Mouse (Mus musculus): ENCODE data around the gene Itih1. TPM values are rescaled to one million over a fixed set of nuclear protein-coding genes. Genes with fewer than 3 reads are reported as not detected.

Gene Itih1
- polyA plus RNA-seq, 1 experiment from 2014 or later: not detected

DNA sequence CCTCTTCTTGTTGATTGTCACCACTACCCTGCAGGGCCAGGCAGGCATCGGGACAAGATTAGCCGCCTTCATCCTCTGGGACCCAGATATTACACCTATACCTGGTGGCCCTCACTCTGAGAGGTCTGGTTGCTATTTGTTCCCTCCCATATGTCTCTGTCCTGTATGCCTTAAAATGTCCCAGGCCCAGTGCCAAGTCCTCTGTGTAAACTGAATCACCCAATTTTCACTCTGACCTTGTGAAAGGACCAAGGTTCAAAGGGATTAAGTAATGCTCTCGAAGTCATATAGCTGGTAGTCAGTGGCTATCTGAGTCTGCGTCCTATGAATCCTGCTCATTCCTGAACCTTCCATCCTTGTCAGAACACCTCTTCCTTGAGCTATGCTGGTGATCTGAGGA is 12.7 kb downstream of the Itih1 start:
- Histone ChIP-seq H3K4me2 (no peak overlapping the region), H3K4me3 (no peak overlapping the region), H3K36me3 (ENCODE audit: poor library complexity, severe bottlenecking) (no peaks in the 10 kb centered on the region), H3K9ac (no peak overlapping the region), H3K4me1 (no peaks in the 10 kb centered on the region), H3K27me3 (no peaks in the 10 kb centered on the region), H3K9me3 (replicated peaks) (no peaks in the 10 kb centered on the region), H3K27ac (no peak overlapping the region)
- no peak for ATAC-seq
- 94% methylated on average over 4 of the region's 4 CpGs for WGBS

DNA sequence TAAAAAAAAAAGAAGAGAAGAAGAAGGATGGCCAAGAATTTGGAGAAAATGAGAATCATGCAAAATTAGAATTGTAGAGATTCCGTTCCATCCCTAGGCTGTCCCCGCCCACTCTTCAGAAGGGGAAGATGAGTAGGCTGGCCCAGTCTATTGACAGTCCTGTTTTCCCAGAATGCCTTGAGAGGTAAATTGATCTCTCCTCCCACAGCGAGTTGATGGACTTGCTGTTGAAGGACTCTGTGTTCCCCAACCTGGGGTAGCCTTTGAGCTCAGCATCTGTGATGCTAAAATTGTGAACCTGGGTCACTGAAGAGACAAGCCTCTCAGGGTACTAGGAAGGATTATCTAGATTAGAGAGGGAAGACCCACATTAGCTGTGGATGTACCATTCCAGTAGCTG is 17.6 kb downstream of the Itih1 start:
- WGBS: 93% methylated on average over 3 of the region's 3 CpGs
- no peaks in the 10 kb centered on the region for H3K36me3 ChIP-seq (ENCODE audit: poor library complexity, severe bottlenecking)
- no peak for ATAC-seq

DNA sequence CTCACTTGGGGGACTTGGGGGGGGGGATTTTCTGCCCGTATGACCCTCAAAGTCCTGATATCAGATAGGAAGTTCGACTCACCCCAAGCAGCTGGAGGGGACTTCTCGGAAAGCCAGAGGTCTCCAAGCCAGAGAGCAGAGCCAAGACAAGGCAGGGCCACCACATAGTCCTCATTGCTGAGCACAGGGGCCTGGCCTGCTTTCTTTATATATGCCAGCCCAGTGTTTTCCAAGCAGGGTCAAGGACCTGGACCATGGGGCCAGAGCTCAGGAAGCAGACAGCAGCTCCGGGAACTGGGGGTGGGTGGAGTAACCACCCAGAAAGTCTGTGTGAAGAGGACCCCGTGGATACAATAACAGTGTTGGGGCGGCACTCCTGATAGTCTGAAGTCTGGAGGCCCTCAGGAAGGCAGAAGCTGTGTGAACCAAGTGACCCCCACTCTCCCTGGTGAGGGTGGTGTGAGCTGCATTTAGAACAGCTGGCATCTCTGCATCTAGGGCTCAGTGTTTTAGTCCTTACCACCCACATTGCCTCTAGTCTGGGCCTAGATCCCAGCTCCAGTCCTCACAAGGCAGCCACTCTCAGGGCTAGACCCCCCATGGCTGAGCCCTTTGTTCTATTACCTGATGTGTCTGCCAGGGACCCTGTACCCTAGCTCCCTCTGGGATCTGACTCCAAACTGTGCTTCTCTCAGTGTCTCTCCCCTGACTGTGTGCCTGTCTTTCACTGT is 19.5 kb downstream of the Itih1 start, which contains the start of gene Itih3:
Gene Itih3 (minus strand): TSS at position 386 of the 731 bp plus-strand sequence.
- ATAC-seq: no peak
- H3K36me3 ChIP-seq (ENCODE audit: poor library complexity, severe bottlenecking): no peaks in the 10 kb centered on the region
- no peak within 1 kb of the TSS for H3K27ac ChIP-seq
- no peaks in the 10 kb centered on the region for H3K27me3 ChIP-seq
- H3K4me3 ChIP-seq: no peak within 1 kb of the TSS
- no peak within 1 kb of the TSS for H3K4me2 ChIP-seq
- 77% methylated on average over 6 of the region's 6 CpGs for WGBS
- no peak within 1 kb of the TSS for H3K9ac ChIP-seq
- no peaks in the 10 kb centered on the region for H3K9me3 ChIP-seq (replicated peaks)
- no peaks in the 10 kb centered on the region for H3K4me1 ChIP-seq

More for the DNA sequence above, 17.6 kb downstream of the Itih1 start:
- Histone ChIP-seq H3K4me1 (no peaks in the 10 kb centered on the region), H3K27ac (no peak overlapping the region), H3K4me2 (no peak overlapping the region), H3K27me3 (no peaks in the 10 kb centered on the region), H3K9ac (no peak overlapping the region), H3K9me3 (replicated peaks) (no peaks in the 10 kb centered on the region), H3K4me3 (no peak overlapping the region)

DNA sequence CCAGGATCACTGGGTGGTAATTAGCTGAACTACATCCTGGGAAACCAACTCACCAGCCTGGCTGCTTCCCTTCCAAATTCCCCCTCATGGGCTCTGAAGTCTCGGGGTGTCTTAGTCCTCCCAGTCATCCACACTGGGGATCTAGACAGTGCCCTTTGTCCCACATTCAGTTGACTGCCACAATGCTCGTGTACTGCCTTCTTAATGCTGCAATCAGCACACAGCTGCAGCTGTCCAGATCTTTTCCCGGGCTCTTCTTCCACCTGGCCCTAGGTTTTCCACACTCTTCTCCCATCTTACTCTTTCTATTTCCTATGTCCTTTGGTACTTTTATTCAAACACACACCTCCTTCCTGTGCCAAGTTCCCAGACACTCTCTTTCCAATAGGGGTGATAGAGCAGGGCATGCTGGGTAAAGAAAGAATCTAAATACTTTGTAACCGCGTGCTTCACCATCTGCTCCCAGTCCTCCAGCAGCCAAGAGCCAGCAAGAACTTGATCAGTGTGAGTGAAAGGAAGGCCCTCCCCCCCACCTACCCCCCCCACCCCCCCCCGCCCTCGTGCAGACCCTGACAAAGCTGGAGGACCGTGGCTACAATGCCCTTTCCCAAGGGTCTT is 20.9 kb downstream of the Itih1 start:
- Histone ChIP-seq H3K4me2 (no peak overlapping the region), H3K9me3 (replicated peaks) (no peaks in the 10 kb centered on the region), H3K27me3 (no peaks in the 10 kb centered on the region), H3K4me3 (no peak overlapping the region), H3K27ac (no peak overlapping the region), H3K4me1 (no peaks in the 10 kb centered on the region), H3K36me3 (ENCODE audit: poor library complexity, severe bottlenecking) (no peaks in the 10 kb centered on the region), H3K9ac (no peak overlapping the region)
- WGBS: 54% methylated on average over 8 of the region's 8 CpGs
- ATAC-seq: peak; percentile 55; the same call in 1 of the 2 replicates

DNA sequence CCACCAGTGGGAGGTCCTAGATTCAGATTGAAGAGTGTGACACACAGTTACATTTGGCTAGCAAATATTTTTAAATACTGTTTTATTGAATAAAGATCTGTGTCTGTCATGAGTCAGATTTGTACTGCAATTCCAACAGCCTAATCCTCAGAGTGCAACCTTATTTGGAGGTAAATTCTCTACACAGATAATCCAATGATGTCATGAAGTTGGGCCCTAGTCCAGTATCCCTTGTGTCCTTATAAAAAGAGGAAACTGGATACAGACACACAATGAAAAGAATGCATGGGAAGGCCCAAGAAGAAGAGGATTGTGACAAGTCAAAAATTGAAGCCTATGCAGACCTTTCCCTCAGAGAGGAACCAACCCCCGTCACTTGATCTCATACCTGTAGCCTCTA is 26.6 kb downstream of the Itih1 start:
- ATAC-seq: no peak
- Histone ChIP-seq H3K27ac (no peak overlapping the region), H3K4me3 (no peak overlapping the region), H3K36me3 (ENCODE audit: poor library complexity, severe bottlenecking) (no peaks in the 10 kb centered on the region), H3K9me3 (replicated peaks) (no peaks in the 10 kb centered on the region), H3K4me1 (0 out of 2 replicates have a peak, but pooled peaks cover 4% of the 10 kb centered on the region), H3K4me2 (no peak overlapping the region), H3K27me3 (no peaks in the 10 kb centered on the region), H3K9ac (no peak overlapping the region)
- WGBS: 89% methylated on average over 1 of the region's 1 CpGs

DNA sequence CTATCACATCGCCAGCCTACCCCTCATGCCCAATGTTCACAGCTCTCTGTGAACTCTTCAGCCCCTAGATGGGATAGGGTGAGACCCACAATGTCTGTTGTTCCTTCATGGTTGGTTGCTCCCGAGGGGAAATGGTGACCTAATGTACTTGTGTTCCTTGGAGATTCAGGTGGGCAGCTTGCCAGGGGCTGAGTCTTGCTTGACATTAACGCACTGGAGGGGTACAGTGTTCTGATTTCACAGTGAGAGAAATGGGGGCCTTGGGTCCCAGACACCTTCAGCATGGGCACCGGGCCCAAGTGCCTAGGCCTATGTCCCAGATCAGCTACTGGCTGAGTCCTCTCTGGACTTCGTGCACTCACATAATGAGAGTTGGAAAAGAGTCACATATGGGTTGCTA is 29.7 kb downstream of the Itih1 start:
- no peak for ATAC-seq
- H3K27ac ChIP-seq: no peak overlapping the region
- H3K36me3 ChIP-seq (ENCODE audit: poor library complexity, severe bottlenecking): no peaks in the 10 kb centered on the region
- H3K4me3 ChIP-seq: no peak overlapping the region
- WGBS: 85% methylated on average over 5 of the region's 5 CpGs
- no peak overlapping the region for H3K4me2 ChIP-seq
- no peaks in the 10 kb centered on the region for H3K27me3 ChIP-seq
- 0 out of 2 replicates have a peak, but pooled peaks cover 4% of the 10 kb centered on the region for H3K4me1 ChIP-seq
- no peaks in the 10 kb centered on the region for H3K9me3 ChIP-seq (replicated peaks)
- no peak overlapping the region for H3K9ac ChIP-seq

DNA sequence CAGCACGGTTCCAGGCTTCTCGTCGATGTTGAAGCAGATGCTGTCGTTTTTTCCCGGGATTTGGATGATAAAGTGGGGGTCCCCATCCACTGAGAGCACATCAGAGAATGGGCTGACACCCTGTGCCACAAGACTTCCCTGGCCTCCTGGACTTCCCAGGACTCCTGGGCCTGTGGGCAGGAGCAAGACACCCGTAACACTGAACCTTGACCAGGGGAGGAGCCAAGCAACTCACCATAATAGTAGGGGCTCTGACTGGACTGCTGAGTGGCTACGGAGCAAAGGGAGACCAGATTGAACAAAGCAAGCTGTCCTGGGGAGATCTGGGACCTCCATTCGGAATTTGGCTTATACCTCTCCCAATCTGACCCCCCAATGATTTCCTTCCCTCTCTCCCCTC is 30.4 kb downstream of the Itih1 start:
- Histone ChIP-seq H3K27me3 (no peaks in the 10 kb centered on the region), H3K36me3 (ENCODE audit: poor library complexity, severe bottlenecking) (no peaks in the 10 kb centered on the region), H3K4me2 (no peak overlapping the region), H3K27ac (no peak overlapping the region), H3K4me1 (0 out of 2 replicates have a peak, but pooled peaks cover 4% of the 10 kb centered on the region), H3K9ac (no peak overlapping the region), H3K4me3 (no peak overlapping the region), H3K9me3 (replicated peaks) (no peaks in the 10 kb centered on the region)
- no peak for ATAC-seq
- 79% methylated on average over 8 of the region's 8 CpGs for WGBS

DNA sequence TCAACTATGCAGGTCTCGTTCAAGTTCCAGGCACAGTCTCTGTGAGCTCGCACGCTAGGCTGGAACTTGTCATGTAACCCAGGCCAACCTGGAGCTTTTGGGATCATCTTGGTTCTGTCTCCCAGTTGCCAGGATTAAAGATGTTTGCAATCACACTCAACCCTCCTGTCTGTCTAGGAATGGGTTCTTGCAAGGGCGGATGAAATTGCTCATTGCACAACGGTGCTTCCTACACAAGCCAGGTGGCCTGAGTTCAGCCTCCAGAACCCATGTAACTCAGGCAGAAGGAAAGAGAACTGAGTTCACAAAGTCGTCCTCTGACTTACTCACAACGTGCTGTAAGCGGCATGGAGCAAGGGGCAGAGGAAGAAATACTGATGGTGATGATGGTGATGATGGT is 31.9 kb downstream of the Itih1 start:
- H3K4me2 ChIP-seq: no peak overlapping the region
- no peak overlapping the region for H3K9ac ChIP-seq
- H3K36me3 ChIP-seq (ENCODE audit: poor library complexity, severe bottlenecking): no peaks in the 10 kb centered on the region
- ATAC-seq: no peak
- no peaks in the 10 kb centered on the region for H3K9me3 ChIP-seq (replicated peaks)
- no peak overlapping the region for H3K27ac ChIP-seq
- no peak overlapping the region for H3K4me3 ChIP-seq
- H3K4me1 ChIP-seq: 0 out of 2 replicates have a peak, but pooled peaks cover 4% of the 10 kb centered on the region
- WGBS: 93% methylated on average over 8 of the region's 8 CpGs
- H3K27me3 ChIP-seq: no peaks in the 10 kb centered on the region

DNA sequence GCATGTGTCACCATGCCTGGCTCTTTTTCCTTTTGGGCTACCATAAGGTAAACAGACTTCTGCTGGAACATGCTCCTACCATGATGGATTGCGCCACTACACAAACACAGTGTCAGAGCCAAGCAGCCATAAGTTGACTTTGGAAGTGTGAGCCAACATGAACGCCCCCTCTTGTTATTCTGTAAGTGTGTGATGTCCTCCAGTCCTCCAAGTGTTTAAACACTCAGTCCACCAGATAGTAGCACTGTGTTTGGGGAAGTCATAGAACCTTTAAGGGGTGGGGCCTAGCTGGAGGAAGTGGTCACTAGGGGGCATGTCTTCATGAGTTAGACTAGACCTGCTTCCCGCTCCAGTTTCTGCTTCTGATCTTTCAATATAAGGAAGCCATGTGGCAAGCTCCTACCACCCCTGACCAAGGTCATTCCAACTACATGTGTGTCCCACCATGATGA is 35.2 kb downstream of the Itih1 start:
- no peak overlapping the region for H3K9ac ChIP-seq
- H3K36me3 ChIP-seq (ENCODE audit: poor library complexity, severe bottlenecking): no peaks in the 10 kb centered on the region
- H3K4me2 ChIP-seq: no peak overlapping the region
- ATAC-seq: no peak
- H3K9me3 ChIP-seq (replicated peaks): no peaks in the 10 kb centered on the region
- H3K27me3 ChIP-seq: no peaks in the 10 kb centered on the region
- no peaks in the 10 kb centered on the region for H3K4me1 ChIP-seq
- H3K27ac ChIP-seq: no peak overlapping the region
- 85% methylated on average over 3 of the region's 3 CpGs for WGBS
- no peak overlapping the region for H3K4me3 ChIP-seq

DNA sequence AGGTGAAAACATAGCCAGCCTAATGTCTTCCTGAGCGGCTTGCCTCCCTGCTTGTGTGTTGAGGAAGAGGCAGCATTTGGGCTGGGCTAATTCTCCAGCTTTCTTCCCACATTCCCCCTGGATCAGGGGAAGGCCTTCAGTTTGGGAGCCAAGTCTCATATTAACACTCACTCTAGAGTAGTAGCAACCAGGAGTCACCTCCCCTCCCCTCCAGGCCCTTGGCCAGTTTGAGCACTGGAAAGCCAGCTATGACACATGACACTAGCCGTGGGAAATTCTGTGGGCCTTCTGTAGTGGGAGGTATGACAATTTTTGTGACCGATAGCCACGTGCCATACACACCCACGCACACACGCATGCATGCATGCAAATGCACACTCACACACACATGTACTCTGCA is 37.1 kb downstream of the Itih1 start:
- Histone ChIP-seq H3K9me3 (replicated peaks) (no peaks in the 10 kb centered on the region), H3K27ac (no peak overlapping the region), H3K36me3 (ENCODE audit: poor library complexity, severe bottlenecking) (no peaks in the 10 kb centered on the region), H3K4me3 (no peak overlapping the region), H3K9ac (no peak overlapping the region), H3K4me2 (no peak overlapping the region), H3K4me1 (no peaks in the 10 kb centered on the region), H3K27me3 (no peaks in the 10 kb centered on the region)
- no peak for ATAC-seq
- WGBS: 88% methylated on average over 6 of the region's 6 CpGs

DNA sequence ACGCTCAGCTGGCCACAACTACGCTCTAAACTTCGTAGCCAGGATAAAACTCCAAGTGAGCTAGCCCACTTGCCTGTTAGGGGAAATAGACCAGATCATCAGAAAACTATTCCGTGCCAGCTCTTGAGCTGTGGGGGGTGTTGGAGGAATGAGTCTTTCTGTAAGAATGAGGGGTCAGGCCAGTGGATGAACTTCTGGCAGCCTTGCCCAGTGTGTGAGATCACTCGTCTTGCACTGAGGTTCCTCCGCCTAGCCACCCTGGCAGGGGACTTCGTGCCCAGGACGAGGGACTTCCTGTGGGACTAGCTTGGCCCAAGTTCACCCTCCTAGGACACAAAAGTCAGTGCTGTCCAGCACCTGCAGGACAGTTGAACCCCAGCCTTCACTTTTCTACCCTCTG is 38.8 kb downstream of the Itih1 start:
- Histone ChIP-seq H3K27me3 (no peaks in the 10 kb centered on the region), H3K4me2 (no peak overlapping the region), H3K4me3 (no peak overlapping the region), H3K27ac (no peak overlapping the region), H3K4me1 (no peaks in the 10 kb centered on the region), H3K9ac (no peak overlapping the region), H3K9me3 (replicated peaks) (no peaks in the 10 kb centered on the region), H3K36me3 (ENCODE audit: poor library complexity, severe bottlenecking) (no peaks in the 10 kb centered on the region)
- WGBS: 88% methylated on average over 8 of the region's 8 CpGs
- ATAC-seq: no peak

DNA sequence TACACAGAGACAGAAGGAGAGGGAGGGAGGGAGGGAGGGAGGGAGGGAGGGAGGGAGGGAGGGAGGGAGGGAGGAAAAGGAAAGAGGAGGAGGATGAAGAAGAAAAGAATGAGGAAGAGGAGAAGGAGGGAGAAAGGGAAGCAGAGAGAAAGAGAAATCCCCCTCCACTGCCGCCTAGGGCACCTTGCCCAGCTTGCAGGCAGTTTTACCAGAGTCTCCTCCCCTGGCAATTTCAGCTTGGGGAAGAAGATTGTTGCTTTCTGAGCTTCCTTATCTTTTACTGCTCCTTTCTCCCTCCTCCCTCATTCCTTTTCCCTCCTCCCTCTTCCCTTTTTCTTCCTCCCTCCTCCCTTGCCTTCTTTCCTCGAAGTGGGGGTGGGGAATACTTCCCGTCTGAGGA is 40.1 kb downstream of the Itih1 start:
- WGBS: 81% methylated on average over 3 of the region's 3 CpGs
- H3K36me3 ChIP-seq (ENCODE audit: poor library complexity, severe bottlenecking): no peaks in the 10 kb centered on the region
- no peaks in the 10 kb centered on the region for H3K4me1 ChIP-seq
- H3K4me2 ChIP-seq: no peak overlapping the region
- H3K9ac ChIP-seq: no peak overlapping the region
- no peak for ATAC-seq
- H3K9me3 ChIP-seq (replicated peaks): no peaks in the 10 kb centered on the region
- no peaks in the 10 kb centered on the region for H3K27me3 ChIP-seq
- H3K27ac ChIP-seq: no peak overlapping the region
- no peak overlapping the region for H3K4me3 ChIP-seq

All from forebrain, embryonic 13.5 days (tissue).